Mouse (Mus musculus): ENCODE measurements at regions not wholly inside any gene's neighbourhood (a gene's known extent, or its start where the extent isn't known, plus 50 kb on each side); places are given as distances from the start of the nearest gene placed in this dataset.

DNA sequence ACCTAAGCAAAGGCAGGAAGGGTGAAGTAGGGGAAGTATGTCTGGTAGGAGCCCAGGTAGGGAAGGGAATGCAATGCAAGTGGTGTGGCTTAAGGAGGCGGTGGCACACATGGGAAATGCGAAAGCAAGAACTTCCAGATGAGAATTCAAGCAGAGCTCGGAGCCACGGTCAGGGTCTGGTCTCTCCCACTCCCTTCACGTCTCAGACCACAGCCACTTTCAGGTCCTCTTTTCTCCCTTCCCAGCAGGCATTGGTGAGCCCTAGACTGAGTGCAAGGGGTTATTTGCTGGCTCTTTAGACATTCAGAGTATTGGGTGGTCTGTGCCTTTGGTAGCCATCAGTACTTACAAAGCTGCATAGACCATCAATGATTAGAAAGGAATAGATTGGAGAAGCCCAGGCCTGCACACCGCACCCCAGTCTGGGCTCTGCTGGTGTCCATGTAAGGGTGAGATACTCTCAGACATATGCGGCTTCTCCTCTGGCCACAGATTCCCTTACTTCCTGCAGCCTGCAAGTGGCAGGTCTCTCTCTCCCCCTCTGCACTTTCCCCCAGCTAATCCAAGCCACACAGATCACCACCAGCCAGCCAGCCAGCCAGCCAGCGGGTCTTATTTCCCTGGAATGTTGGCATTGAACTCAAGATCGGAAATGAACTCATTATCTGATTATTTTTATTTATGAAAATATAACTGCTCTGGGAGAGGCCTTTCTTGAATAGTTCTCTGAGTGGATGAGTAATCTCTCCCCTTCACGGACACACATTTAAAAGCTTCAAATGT is 113.6 kb downstream of the Zfp36l2 start:
- no peak for DNase-seq (ENCODE audit: low read depth, low spot score)

DNA sequence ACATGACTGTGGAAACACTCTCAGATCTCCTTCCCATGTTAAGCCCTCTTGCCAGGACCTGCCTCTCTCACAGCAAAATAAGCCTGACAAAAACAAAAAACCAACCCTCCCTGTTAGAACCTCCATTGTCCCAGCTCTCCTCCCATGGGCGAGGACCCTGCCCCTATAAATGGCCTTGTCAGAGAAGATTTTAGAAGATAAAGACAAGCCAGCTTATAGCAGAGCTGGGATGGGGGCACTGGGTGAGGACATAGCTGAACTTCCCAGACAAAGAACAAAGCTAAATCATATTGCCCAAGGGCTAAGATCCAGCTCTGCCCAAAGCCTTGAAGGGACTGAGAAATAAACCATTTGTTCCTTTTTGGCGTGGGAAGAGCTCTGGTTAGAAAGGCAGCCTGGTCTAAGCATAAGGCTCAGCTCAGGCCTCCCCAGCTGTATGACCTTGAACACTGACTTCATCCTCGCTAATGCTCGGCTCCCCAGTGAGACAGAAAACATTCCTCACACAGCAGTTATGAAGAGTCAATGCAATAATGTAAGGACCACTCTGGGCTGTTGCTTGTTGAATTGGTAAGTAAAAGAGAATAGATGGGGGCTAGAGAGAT is 115.2 kb downstream of the Zfp36l2 start:
- DNase-seq (ENCODE audit: low read depth, low spot score) = no peak

GRCm38 (mm10) chr17:84071855-84072254 is 115.9 kb downstream of the Zfp36l2 start:
- no peak for DNase-seq (ENCODE audit: low read depth, low spot score)

- DNase-seq (ENCODE audit: low read depth, low spot score) = no peak
Observed at GRCm38 (mm10) chr17:84070596-84070995, 117.2 kb downstream of the Zfp36l2 start.

GRCm38 (mm10) chr17:84067102-84067501 is 120.6 kb downstream of the Zfp36l2 start:
- no peak for DNase-seq (ENCODE audit: low read depth, low spot score)

- DNase-seq (ENCODE audit: low read depth, low spot score) = no peak
Observed at GRCm38 (mm10) chr17:84063791-84064190, 124.0 kb downstream of the Zfp36l2 start.

- DNase-seq (ENCODE audit: low read depth, low spot score) = no peak
Observed at GRCm38 (mm10) chr17:84061621-84062020, 126.1 kb downstream of the Zfp36l2 start.

DNA sequence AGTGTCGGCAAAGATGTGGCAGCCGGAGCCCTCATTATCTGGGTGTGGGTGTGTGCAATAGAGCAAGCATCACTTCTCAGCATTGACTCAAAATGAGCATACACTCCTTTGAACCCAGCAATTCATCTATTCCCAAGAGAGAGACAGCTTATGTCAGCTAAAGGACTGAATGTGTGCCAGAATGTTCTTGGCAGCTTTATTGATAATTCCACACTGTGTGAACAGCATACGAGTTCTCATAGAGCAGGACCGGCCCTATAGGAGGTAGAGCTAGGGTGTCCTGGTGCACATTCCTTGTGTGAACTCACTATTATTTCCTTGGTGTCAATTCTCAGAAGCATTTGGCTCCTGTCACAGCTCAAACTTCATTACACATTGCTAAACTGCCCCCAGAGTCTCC is 131.3 kb downstream of the Zfp36l2 start:
- no peak for DNase-seq (ENCODE audit: low read depth, low spot score)

GRCm38 (mm10) chr17:84052437-84052836 is 135.3 kb downstream of the Zfp36l2 start:
- no peak for DNase-seq (ENCODE audit: low read depth, low spot score)

DNA sequence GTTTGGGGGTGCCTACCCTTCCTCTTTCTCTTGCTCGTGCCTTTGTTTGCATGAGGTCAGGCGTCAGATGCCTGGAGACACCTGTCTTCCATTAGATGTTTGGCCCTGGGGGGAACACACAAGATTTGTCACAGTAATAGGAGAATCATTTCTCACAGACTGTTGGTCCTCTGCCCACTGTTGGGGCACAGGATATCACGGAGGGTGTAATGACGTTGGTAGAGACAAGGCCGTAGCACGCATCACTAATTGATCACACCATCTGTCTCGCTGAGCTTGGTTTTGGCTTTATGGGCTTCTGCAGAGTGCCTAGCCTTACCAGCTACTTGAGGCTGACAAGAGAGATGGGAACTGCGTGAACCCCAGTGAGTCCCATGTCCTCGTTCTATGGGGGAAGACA is 136.5 kb downstream of the Zfp36l2 start:
- DNase-seq (ENCODE audit: low read depth, low spot score) = no peak

DNA sequence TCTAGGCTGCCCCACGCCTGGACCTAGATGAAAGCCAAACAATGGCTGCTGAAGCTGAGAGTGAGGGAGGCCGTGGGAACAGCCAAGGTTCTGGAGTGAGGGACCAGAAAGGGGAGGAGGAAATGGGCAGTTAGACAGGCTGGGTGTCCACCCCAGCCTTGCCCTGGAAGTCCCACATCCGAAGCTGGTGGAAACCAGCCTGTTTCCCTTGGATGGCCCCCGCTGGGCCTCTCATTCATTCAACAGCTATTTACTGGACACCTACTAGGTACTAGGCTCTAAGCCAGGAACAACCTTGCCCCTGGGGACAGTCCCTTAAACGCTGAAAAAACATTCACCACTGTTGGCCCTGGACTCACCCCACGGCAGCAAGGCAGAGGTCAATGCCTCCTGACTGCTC is 139.2 kb downstream of the Zfp36l2 start:
- no peak for DNase-seq (ENCODE audit: low read depth, low spot score)

GRCm38 (mm10) chr17:84047520-84047919 is 140.2 kb downstream of the Zfp36l2 start:
- no peak for DNase-seq (ENCODE audit: low read depth, low spot score)

GRCm38 (mm10) chr17:84045812-84046211 is 141.9 kb downstream of the Zfp36l2 start:
- no peak for DNase-seq (ENCODE audit: low read depth, low spot score)

- no peak for DNase-seq (ENCODE audit: low read depth, low spot score)
Observed at GRCm38 (mm10) chr17:84044472-84044936, 143.2 kb downstream of the Zfp36l2 start.

DNA sequence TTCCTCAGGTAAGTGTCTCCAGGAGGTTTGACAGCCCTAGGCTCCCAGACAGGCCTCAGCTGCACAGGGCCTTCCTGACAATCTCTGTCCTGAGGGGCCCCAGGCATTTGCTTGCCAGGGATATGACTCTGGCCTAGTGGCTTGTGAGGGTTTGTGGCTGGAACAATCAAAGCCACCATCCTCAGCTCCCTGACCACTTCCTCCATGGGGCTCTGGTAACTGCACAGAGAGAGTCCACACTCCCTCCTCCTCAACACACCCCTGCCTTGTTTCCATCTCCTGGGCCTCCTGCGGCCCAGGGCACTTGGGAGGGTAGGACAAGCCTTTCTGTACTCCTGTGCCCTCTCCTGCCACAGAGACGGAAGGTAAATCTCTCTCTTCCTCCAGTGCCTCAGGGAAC is 144.6 kb downstream of the Zfp36l2 start:
- no peak for DNase-seq (ENCODE audit: low read depth, low spot score)

GRCm38 (mm10) chr17:84039444-84039843 is 148.3 kb downstream of the Zfp36l2 start:
- no peak for DNase-seq (ENCODE audit: low read depth, low spot score)

DNA sequence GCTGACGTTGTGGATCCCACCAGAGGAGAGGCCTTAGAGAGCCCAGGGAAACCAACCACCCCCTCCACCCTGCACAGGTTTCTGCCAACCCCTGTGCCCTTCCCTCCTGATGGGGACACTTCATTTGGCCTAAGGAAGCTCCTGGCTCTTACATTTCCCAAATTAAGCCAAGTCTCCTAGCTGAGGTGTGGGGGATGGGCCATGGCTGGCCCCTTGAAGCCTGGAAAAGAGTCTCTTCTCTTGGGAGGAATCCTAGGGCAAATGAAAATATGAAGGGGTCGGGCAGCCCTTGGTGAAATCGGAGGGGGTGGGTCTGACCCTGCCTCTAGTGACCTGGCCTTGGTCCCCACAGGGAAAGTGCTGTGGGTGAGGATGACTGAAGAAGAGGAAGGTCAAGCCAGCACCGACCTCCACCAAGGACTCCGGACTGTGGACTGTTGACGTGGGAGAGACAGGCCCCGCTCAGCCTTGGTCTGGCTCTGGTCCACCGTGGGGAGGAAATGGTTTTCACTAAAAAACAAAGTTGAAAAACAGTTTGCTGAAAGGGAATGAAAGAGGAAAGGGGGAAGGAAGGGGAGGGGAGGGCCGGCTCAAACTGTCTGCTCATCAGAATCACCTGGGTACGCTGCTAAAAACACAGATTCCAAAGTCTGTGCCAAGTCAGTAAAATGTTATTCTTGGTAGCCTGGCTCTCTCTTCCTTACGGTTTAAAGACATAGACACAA is 150.0 kb downstream of the Zfp36l2 start:
- DNase-seq (ENCODE audit: low read depth, low spot score) = no peak

DNA sequence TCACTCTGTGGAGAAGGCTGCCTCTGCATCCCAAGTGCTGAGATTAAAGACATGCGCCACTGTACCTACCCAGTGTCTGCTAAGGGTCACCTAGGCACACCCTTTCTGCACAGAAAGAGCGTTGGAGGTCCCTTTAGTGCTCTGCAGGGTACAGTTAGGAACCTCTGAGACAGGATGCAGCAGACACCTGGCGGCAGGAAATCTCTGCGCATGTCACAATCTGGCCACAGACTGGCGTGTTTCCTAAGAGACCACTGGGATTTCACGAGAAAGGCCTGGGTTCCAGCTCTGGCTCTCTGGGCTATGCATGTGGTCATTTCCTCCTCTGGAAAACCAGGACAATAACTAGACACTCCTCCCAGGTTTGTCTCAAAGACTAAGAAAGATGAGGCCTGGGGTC is 151.7 kb downstream of the Zfp36l2 start:
- no peak for DNase-seq (ENCODE audit: low read depth, low spot score)

DNA sequence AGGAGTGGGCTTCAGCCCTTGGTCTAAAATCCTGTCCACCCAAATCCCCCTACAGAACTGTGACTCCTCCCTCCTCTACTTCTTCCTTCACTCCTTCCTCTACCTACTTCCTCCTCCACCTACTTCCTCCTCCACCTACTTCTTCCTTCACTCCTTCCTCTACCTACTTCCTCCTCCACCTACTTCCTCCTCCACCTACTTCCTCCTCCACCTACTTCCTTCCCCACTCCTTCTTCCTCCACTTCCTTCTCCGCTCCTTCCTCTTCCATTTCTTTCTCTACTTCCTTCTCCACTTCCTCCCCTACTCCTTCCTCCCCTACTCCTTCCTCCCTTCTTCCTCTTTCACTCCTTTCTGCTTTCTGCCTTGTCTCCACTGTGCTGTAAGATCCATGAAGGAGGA is 152.9 kb downstream of the Zfp36l2 start:
- DNase-seq (ENCODE audit: low read depth, low spot score) = no peak

GRCm38 (mm10) chr17:84032441-84032840 is 155.3 kb downstream of the Zfp36l2 start:
- DNase-seq (ENCODE audit: low read depth, low spot score) = no peak

DNA sequence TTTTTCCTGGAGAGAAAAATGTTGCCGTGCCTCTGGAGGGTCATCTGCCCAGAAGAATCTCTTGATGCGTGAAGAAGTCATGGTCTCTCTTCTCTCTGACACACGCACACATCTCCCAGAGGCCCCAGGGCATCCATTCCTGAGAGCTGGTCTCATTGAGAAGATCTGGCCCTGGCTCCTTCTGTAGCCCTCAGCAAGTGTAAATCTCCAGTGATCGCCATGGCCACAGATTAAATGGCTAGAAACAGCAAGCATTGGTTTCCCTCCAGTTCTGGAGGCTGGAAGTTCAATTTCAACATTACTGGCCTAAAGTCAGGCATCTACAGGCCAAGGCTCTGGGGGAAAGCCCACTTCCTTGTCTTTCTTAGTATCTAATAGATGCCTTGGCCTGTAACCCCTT is 155.9 kb downstream of the Zfp36l2 start:
- DNase-seq (ENCODE audit: low read depth, low spot score) = no peak

DNA sequence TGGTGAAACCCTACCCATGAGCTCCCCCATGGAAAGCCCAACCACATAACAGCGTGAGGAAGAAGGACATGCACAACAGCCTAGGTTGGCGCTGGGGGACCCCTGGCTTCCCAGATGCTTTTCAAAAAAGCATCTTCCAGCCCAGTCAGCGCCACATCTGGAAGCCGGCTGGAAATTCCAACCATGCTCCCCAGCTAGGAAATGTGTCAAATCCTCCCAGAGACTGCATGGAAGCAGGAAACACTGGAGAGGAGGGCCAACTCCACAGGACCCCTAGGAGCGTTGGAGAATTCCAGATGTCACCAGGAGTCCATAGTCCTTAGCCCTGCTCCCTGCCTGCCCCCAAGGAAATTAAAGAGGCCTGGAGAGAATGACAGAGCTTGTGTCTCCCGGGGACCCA is 156.4 kb downstream of the Zfp36l2 start:
- no peak for DNase-seq (ENCODE audit: low read depth, low spot score)

GRCm38 (mm10) chr17:84030699-84031098 is 157.0 kb downstream of the Zfp36l2 start:
- no peak for DNase-seq (ENCODE audit: low read depth, low spot score)

All from c-Kit-negative CD71-positive TER-119-positive erythroid progenitor cells, embryonic 14.5 days (primary cell).